Mouse (Mus musculus): Measurements from ENCODE around the gene Kcnc3. TPM values are rescaled to one million over a fixed set of nuclear protein-coding genes. Genes with fewer than 3 reads are reported as not detected.

Kcnc3 gene
- total RNA-seq, 2 experiments from 2014 or later, result 114 to 122 TPM

DNA sequence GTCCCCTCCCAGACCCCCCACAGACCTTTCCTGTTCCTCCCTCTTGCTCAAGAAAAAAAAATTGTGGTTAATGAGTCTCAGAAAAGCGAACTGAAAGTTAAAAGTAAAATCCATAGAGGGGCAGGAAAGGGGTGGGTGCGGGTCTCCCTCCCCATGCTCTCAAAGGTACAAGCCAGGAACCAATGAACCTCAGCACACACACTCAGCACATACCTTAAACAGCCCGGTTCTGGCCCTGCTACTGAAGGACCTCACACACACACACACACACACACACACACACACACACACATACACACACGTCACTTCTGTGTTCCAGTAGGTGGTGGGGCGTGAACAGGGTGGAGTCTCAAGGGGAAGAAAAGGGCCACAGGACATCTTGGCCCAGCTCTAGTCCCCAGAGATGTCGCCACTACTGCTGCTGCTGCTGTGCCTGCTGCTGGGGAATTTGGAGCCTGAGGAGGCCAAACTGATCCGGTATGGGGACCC, 18.2 kb upstream of the Kcnc3 start, which contains the start of gene Napsa:
Napsa (plus strand) TSS at position 168 of the 489 bp plus-strand sequence.
- Histone ChIP-seq H3K27ac (no peak within 1 kb of the TSS), H3K4me3 (no peak within 1 kb of the TSS)
- TF ChIP-seq CTCF (IDR thresholded peaks at IDR 0.05), result no peak
- DNase-seq (ENCODE audit: extremely low spot score in 1 of 2, low spot score in 2 of 2), result no peak
- intact Hi-C loops (cut with DNase I), result no loop called here

- DNase-seq (ENCODE audit: extremely low spot score in 1 of 2, low spot score in 2 of 2), result no peak
- intact Hi-C loops (cut with DNase I), result no loop called here
- Histone ChIP-seq H3K27ac (no peak overlapping the region), H3K4me3 (no peak overlapping the region)
- no peak for TF ChIP-seq CTCF (IDR thresholded peaks at IDR 0.05)
Observed at GRCm38 (mm10) chr7:44572956-44573484, 17.4 kb upstream of the Kcnc3 start.

GRCm38 (mm10) chr7:44576333-44576844, 14.1 kb upstream of the Kcnc3 start:
- TF ChIP-seq CTCF (IDR thresholded peaks at IDR 0.05), result no peak
- no peak overlapping the region for H3K27ac ChIP-seq
- intact Hi-C loops (cut with DNase I), result no loop called here

GRCm38 (mm10) chr7:44581637-44582036, 8.8 kb upstream of the Kcnc3 start:
- no peak overlapping the region for H3K4me3 ChIP-seq
- DNase-seq (ENCODE audit: extremely low spot score in 1 of 2, low spot score in 2 of 2), result no peak
- intact Hi-C loops (cut with DNase I), result no loop called here
- no peak overlapping the region for H3K27ac ChIP-seq
- TF ChIP-seq CTCF (IDR thresholded peaks at IDR 0.05), result no peak

More at GRCm38 (mm10) chr7:44576333-44576844, 14.1 kb upstream of the Kcnc3 start:
- H3K4me3 ChIP-seq, result no peak overlapping the region
- no peak for DNase-seq (ENCODE audit: extremely low spot score in 1 of 2, low spot score in 2 of 2)

GRCm38 (mm10) chr7:44582709-44583108, 7.8 kb upstream of the Kcnc3 start:
- DNase-seq (ENCODE audit: extremely low spot score in 1 of 2, low spot score in 2 of 2), result no peak
- TF ChIP-seq CTCF (IDR thresholded peaks at IDR 0.05), result no peak
- intact Hi-C loops (cut with DNase I), result no loop called here
- no peak overlapping the region for H3K27ac ChIP-seq
- no peak overlapping the region for H3K4me3 ChIP-seq

DNA sequence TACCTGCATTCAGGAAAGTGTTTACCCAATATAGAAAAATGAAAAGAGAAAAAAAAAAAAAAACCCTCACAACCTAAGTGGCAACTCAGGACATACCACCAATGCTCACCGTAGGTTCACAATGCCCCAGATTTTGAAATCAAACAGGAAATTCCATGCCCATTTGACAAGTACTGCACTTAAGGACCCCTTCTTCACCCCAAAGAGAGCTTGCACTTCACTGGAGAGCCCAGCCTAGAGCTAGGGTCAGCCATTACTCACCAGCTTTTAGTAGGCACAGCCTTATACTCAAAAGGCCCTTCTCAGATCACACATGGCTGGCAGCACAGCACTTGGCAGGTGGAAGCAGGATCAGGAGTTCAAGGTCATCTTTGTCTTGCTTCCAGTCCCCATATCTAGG, 7.3 kb upstream of the Kcnc3 start:
- intact Hi-C loops (cut with DNase I), result no loop called here
- TF ChIP-seq CTCF (IDR thresholded peaks at IDR 0.05), result no peak
- Histone ChIP-seq H3K27ac (no peak overlapping the region), H3K4me3 (no peak overlapping the region)
- no peak for DNase-seq (ENCODE audit: extremely low spot score in 1 of 2, low spot score in 2 of 2)

DNA sequence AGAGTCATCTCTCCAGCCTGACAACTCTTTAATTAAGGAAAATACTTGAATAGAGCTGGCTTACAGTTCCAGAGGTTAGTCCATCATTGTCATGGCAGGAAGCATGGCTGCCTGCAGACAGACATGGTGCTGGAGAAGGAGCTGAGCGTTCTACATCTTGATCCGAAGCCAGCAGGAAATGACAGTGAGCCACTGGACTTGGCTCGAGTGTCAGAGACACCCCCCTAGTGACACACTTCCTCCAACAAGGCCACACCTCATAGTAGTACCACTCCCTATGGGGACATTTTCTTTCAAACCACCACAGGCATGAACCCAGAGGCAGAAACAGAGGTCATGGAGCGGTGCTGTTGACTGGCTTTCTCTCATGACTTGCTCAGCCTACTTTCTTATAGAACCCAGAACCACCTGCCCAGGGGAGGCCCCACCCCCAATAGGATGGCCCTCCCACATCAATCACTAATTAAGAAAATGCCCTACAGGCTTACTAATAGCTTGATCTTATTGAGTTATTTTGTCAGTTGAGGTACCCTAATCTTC, 6.1 kb upstream of the Kcnc3 start:
- Histone ChIP-seq H3K4me3 (no peak overlapping the region), H3K27ac (no peak overlapping the region)
- no peak for TF ChIP-seq CTCF (IDR thresholded peaks at IDR 0.05)
- no peak for DNase-seq (ENCODE audit: extremely low spot score in 1 of 2, low spot score in 2 of 2)
- intact Hi-C loops (cut with DNase I), result no loop called here

DNA sequence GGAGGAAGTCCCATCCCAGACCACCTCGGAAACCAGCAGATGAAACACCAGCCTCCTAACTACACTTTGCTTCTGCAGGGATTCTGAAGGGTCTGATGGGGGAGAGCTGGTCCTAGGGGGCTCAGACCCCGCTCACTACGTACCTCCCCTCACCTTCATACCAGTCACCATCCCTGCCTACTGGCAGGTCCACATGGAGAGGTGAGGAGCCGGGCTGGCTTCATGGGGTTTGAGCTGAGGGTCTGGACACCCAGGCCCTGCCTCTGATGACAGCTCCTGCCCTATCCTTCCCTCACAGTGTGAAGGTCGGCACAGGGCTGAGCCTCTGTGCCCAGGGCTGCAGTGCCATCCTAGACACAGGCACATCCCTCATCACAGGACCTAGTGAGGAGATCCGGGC, 5.5 kb upstream of the Kcnc3 start:
- H3K4me3 ChIP-seq, result no peak overlapping the region
- no peak overlapping the region for H3K27ac ChIP-seq
- intact Hi-C loops (cut with DNase I), result no loop called here
- no peak for DNase-seq (ENCODE audit: extremely low spot score in 1 of 2, low spot score in 2 of 2)
- no peak for TF ChIP-seq CTCF (IDR thresholded peaks at IDR 0.05)

DNA sequence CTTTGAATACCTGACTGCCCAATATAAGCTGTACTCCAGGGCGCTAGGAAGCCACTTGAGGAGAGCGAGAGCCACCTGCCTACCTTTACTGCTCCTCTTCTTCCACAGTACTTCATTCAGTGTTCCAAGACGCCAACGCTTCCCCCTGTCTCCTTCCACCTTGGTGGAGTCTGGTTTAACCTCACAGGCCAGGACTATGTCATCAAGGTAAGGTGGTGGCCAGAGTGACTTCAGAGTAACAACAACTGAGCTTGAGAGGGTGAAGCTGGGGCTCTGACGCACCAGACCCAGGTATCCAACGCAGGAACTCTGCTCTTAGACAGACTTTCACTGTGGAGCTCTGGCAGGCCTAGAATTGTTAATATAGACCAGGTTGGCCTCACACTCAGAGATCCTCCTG, 4.9 kb upstream of the Kcnc3 start:
- no peak overlapping the region for H3K27ac ChIP-seq
- no peak for DNase-seq (ENCODE audit: extremely low spot score in 1 of 2, low spot score in 2 of 2)
- intact Hi-C loops (cut with DNase I), result no loop called here
- no peak overlapping the region for H3K4me3 ChIP-seq
- TF ChIP-seq CTCF (IDR thresholded peaks at IDR 0.05), result no peak

DNA sequence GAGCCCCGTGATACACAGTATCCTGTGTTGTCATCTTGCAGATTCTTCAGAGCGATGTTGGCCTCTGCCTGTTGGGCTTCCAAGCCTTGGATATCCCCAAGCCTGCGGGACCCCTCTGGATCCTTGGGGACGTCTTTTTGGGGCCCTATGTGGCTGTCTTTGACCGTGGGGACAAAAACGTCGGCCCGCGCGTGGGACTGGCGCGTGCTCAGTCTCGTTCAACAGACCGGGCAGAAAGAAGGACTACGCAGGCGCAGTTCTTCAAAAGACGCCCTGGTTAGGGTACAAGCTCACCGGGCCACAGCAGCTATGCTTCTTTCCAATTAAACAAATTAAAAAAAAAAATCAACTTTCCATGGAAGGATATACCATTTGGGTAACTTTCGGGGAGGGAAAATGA, 3.9 kb upstream of the Kcnc3 start:
- TF ChIP-seq CTCF (IDR thresholded peaks at IDR 0.05), result no peak
- Histone ChIP-seq H3K4me3 (peak overlapping the region; percentile 50), H3K27ac (peak overlapping the region; percentile 90)
- intact Hi-C loops (cut with DNase I), result no loop called here
- DNase-seq (ENCODE audit: extremely low spot score in 1 of 2, low spot score in 2 of 2), result peak; percentile 69 to 73

GRCm38 (mm10) chr7:44586930-44587329, 3.5 kb upstream of the Kcnc3 start:
- intact Hi-C loops (cut with DNase I), result no loop called here
- DNase-seq (ENCODE audit: extremely low spot score in 1 of 2, low spot score in 2 of 2), result peak; percentile 79 to 80
- no peak for TF ChIP-seq CTCF (IDR thresholded peaks at IDR 0.05)
- peak overlapping the region; percentile 50 for H3K4me3 ChIP-seq
- peak overlapping the region; percentile 90 for H3K27ac ChIP-seq

DNA sequence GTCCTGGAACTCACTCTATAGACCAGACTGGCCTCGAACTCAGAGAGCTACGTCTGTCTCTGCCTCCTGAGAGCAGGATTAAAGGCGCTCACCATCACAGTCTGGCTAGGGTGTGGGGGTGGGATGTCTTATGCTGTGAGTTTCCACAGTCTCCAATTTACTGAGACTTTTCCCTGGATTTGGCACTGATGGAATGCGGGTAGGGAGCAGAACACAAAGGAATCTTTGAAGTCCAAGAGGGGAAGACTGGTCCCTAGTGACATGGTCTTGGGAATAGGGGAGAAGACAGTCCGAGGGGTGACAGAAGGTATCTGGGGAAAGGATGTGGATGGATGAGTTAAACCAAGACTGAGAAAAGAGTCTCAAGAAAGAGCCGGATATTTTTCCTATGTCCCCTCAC, 2.8 kb upstream of the Kcnc3 start:
- peak overlapping the region; percentile 50 for H3K4me3 ChIP-seq
- TF ChIP-seq CTCF (IDR thresholded peaks at IDR 0.05), result no peak
- no peak overlapping the region; the same call in 1 of the 2 replicates for H3K27ac ChIP-seq
- DNase-seq (ENCODE audit: extremely low spot score in 1 of 2, low spot score in 2 of 2), result no peak
- intact Hi-C loops (cut with DNase I), result no loop called here

DNA sequence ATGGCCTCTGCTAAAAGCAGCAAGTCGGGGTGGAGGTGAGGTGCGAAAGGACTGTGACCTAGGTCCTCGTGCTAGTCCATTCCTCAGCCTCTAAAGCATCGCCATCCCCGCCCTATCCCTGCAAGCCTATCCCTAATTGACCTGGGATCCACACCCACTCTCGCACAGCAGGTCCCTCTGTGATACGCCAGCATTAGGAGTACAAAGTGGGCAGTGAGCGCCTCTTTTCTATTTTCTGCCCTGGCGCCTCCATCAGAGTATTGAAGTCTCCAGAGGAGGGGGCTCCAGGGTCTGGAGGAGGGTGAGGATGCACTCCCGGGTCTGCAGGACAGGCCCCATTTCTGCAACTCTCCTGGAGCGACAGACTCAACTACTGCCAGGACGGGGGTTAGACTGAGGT, 2.1 kb upstream of the Kcnc3 start:
- intact Hi-C loops (cut with DNase I), result no loop called here
- H3K27ac ChIP-seq, result no peak overlapping the region; the same call in 1 of the 2 replicates
- DNase-seq (ENCODE audit: extremely low spot score in 1 of 2, low spot score in 2 of 2), result no peak
- TF ChIP-seq CTCF (IDR thresholded peaks at IDR 0.05), result no peak
- H3K4me3 ChIP-seq, result peak overlapping the region; percentile 54
